Mouse (Mus musculus) megakaryocyte, embryonic 14.5 days (primary cell): ENCODE results near the gene Glb1.

ENCODE experiments used
- FLI1 ChIP-seq: IDR thresholded peaks from 2 replicates; pipeline ENCODE4 v1.6.1; 2012; ENCODE audit warnings: low read length, inconsistent platforms, mixed read lengths
- GATA1 ChIP-seq: IDR thresholded peaks from 3 replicates; pipeline ENCODE4 v1.6.1; 2012; ENCODE audit warnings: mixed read lengths, low read length, inconsistent platforms, borderline replicate concordance

GRCm38 (mm10) chr9:114413866-114414265 is 13.0 kb downstream of the Glb1 start:
- no peak for TF ChIP-seq GATA1
- no peak for TF ChIP-seq FLI1
